Mouse (Mus musculus): Measurements from ENCODE around the gene Tmem230.

DNA sequence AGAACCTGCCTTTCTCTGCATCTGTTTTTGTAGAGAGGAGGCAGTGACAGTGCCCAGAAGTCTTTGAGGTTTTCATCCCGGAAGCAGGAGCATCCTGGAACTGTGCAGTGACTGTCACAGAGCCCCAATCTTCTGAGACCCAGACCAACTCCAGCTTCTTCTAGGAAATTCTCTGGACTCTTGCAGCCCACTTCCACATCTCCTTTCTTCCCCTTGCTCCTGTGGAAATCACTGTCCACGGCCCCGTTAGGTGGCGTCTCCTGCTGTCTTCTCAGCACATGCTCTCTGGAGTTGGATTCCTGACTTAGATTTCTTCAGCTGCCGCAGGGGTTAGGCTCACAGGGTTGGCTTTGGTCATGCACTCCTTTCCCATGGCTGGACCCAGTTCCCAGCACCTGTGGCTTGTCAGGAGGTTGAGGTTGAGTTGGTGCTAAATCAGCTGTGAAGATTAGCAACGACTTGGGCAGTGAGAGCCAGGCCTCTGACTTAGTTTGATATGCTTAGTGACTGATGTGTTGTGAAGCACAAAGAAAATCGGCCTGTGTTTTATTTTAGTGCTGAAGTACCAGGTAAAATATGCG is 30.8 kb upstream of the Tmem230 start:
- TF ChIP-seq CTCF (IDR thresholded peaks at IDR 0.05; ENCODE audit: insufficient read depth, low read depth, low read length) (no peak), POLR2A (IDR thresholded peaks at IDR 0.05; ENCODE audit: insufficient read depth, low read depth, low read length) (no peak)

Measured in olfactory bulb, adult 2 months (tissue).